Mouse (Mus musculus) embryonic facial prominence, embryonic 13.5 days (tissue): ENCODE measurements around the gene Rgp1. TPM values are rescaled to one million over a fixed set of nuclear protein-coding genes. Genes with fewer than 3 reads are reported as not detected.
"Not testable (repeated sequence)": the region's sequence is repeated elsewhere in the genome, so short reads cannot be mapped to it uniquely, and the experiment has no call there.

ENCODE experiments used
- ATAC-seq: fragments of 200-750 bp; cut with Nextera tagmentation; 2 replicates; pipeline ENCODE4 v1.8.0; 2017; ENCODE audit warnings: low read depth; ENCODE audit not compliant: insufficient number of reproducible peaks, insufficient read depth, low FRiP score, low TSS enrichment
- H3K27ac ChIP-seq: fragments of 300-500 bp; sonication (generic); 2 replicates; pipeline ENCODE4 v1.5.1; 2015; ENCODE audit warnings: moderate library complexity, mild to moderate bottlenecking, inconsistent platforms
- H3K27me3 ChIP-seq: fragments of 300-500 bp; sonication (generic); 2 replicates; pipeline ENCODE4 v1.6.1; 2015; ENCODE audit warnings: mild to moderate bottlenecking, inconsistent platforms
- H3K36me3 ChIP-seq: fragments of 300-500 bp; sonication (generic); 2 replicates; pipeline ENCODE4 v1.6.1; 2015; ENCODE audit warnings: mild to moderate bottlenecking, inconsistent platforms
- H3K4me1 ChIP-seq: fragments of 300-500 bp; sonication (generic); 2 replicates; pipeline ENCODE4 v1.6.1; 2015; ENCODE audit warnings: inconsistent platforms
- H3K4me2 ChIP-seq: fragments of 300-500 bp; sonication (generic); 2 replicates; pipeline ENCODE4 v1.6.1; 2015; ENCODE audit warnings: moderate library complexity, mild to moderate bottlenecking, inconsistent platforms
- H3K4me3 ChIP-seq: fragments of 300-500 bp; sonication (generic); 2 replicates; pipeline ENCODE4 v1.5.1; 2015; ENCODE audit warnings: mild to moderate bottlenecking, inconsistent platforms
- H3K9ac ChIP-seq: fragments of 300-500 bp; sonication (generic); 2 replicates; pipeline ENCODE4 v1.6.1; 2015; ENCODE audit warnings: mild to moderate bottlenecking, inconsistent platforms
- H3K9me3 ChIP-seq: fragments of 300-500 bp; sonication (generic); 2 replicates; pipeline ENCODE4 v1.6.1; 2016; ENCODE audit warnings: inconsistent platforms
- WGBS: fragments of 180-500 bp; shearing (Covaris S2); methylation state at CpG from one replicate; pipeline ENCODE4 v1.1.7; 2015; ENCODE audit warnings: mixed read lengths; 5-methylcytosine and 5-hydroxymethylcytosine counted together
- polyA plus RNA-seq: library from polyadenylated mRNA; unstranded; fragments of >200 nt; fragmentation: Nextera tagmentation; extraction: Ambion mirVana; gene quantifications from 2 replicates; pipeline ENCODE4 v1.2.1, GENCODE M21; 2015

Gene Rgp1
- polyA plus RNA-seq, 1 experiment from 2014 or later: 37.1 TPM

GRCm38 (mm10) chr4:43583421-43583820, 4.9 kb downstream of the Rgp1 start:
- no peak overlapping the region for H3K27ac ChIP-seq
- no peak overlapping the region for H3K4me3 ChIP-seq
- no peak for ATAC-seq
- no peak overlapping the region for H3K9ac ChIP-seq
- 74% methylated on average over 7 of the region's 7 CpGs for WGBS
- no peaks in the 10 kb centered on the region for H3K27me3 ChIP-seq
- H3K36me3 ChIP-seq: peaks cover 42% of the 10 kb centered on the region
- no peak overlapping the region for H3K4me2 ChIP-seq
- peaks cover 17% of the 10 kb centered on the region for H3K4me1 ChIP-seq
- no peaks in the 10 kb centered on the region for H3K9me3 ChIP-seq

DNA sequence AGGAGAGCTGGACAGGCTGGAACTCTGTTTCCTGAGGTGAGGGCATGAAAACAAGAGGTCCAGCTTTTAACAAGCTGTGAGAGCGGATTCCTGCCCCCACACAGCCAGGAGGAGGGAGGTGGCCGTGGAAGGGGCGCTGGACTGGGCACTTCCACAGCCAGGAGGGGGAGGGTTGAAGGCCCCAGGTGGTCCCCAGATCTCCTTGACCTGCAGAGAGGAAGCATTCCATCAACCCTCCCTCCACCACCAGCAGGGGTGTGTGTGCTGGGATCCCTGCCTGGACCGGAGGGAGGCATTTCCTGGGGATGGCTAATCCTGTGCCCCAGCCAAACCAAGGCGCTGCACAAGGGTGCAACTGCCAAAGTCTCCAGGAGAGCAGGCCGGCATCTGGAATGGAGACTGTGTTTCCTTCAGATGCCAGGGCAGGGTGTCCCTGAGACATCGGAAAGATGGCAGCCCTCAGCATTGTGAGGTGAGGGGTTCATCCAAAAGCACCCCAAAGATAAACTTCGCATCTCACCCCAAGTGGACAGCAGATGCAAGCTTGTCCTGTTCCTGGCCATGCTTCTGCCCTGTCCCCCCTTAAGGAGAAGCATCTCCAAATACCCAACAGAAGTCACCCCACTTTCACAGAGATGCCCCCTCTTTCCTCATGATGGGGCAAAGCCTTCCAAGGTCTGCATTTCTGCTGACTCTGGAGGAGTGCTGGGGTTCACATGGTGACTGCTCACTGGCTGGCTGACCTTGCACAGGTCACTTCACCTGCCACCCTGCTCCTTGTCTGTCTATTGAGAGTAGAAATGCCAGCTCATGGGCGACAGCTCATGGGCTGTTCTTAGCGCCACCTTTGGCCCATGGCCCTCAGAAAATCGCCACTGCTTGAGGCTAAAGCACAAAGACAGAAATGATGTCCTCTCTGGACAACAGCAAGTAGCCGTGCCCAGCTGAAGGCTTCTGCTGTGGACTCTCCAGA, 6.2 kb downstream of the Rgp1 start, which contains the start of gene Msmp:
Gene Msmp, minus strand, starts transcription at position 51 of the 973 bp plus-strand sequence.
- Histone ChIP-seq H3K4me3 (no peak within 1 kb of the TSS), H3K36me3 (peaks cover 42% of the 10 kb centered on the region), H3K9me3 (no peaks in the 10 kb centered on the region), H3K4me2 (no peak within 1 kb of the TSS), H3K27ac (no peak within 1 kb of the TSS), H3K4me1 (peaks cover 12% of the 10 kb centered on the region), H3K27me3 (no peaks in the 10 kb centered on the region), H3K9ac (no peak within 1 kb of the TSS)
- 66% methylated on average over 12 of the region's 12 CpGs for WGBS
- ATAC-seq: no peak

DNA sequence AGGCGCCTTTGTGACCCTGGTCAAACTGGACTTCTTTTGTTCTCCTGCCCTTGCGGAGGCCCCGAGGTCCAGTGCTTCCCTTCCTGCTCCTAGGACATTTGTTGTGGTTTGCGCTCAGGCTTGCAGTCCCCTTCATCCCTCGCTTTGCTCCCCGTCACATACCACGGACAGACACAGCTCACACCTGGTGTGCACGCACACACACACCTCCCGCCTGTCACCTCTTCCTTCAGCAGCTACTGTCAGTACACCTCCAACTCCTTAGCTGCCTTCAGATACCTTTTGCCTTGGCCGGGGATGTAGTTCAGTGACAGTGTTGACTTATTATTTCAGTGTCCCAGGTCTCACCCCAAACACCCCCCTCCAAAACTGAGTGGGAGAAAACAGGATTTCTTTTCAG, 7.2 kb downstream of the Rgp1 start:
- no peak overlapping the region for H3K4me3 ChIP-seq
- 41% methylated on average over 10 of the region's 10 CpGs for WGBS
- peaks cover 6% of the 10 kb centered on the region for H3K4me1 ChIP-seq
- no peak overlapping the region for H3K9ac ChIP-seq
- H3K9me3 ChIP-seq: no peaks in the 10 kb centered on the region
- no peak overlapping the region for H3K27ac ChIP-seq
- ATAC-seq: no peak
- no peaks in the 10 kb centered on the region for H3K27me3 ChIP-seq
- H3K36me3 ChIP-seq: peaks cover 37% of the 10 kb centered on the region
- no peak overlapping the region for H3K4me2 ChIP-seq

DNA sequence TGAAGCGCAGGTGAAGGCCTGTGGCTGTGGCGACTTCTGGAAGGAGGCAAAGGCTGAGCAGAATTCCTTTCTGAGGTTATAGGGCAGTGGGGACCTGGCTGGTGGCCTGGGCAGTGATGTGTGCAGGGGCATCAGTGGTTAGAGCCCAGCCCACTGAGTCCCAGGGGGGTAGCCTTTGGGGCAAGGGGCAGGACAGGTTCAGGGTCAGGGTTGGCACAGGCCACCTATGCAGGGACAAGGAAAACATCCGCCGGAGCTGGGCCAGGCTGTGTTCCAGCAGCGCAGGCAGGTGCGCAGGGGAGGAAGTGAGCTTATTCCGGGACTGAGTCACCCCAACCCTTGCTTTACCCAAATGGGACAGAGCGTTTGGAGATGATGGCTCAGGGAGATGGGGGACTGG, 7.9 kb downstream of the Rgp1 start:
- H3K36me3 ChIP-seq: peaks cover 30% of the 10 kb centered on the region
- H3K4me3 ChIP-seq: no peak overlapping the region
- H3K9me3 ChIP-seq: no peaks in the 10 kb centered on the region
- H3K4me1 ChIP-seq: peaks cover 6% of the 10 kb centered on the region
- no peak overlapping the region for H3K27ac ChIP-seq
- 0 out of 2 replicates have a peak, but pooled peaks have one; percentile 15 for ATAC-seq
- 79% methylated on average over 8 of the region's 8 CpGs for WGBS
- H3K4me2 ChIP-seq: no peak overlapping the region
- H3K27me3 ChIP-seq: no peaks in the 10 kb centered on the region
- no peak overlapping the region for H3K9ac ChIP-seq

- no peak overlapping the region for H3K4me2 ChIP-seq
- H3K36me3 ChIP-seq: peaks cover 17% of the 10 kb centered on the region
- no peak overlapping the region for H3K4me3 ChIP-seq
- H3K27ac ChIP-seq: no peak overlapping the region
- ATAC-seq: no peak
- H3K4me1 ChIP-seq: peaks cover 6% of the 10 kb centered on the region
- H3K9ac ChIP-seq: no peak overlapping the region
- no peaks in the 10 kb centered on the region for H3K9me3 ChIP-seq
- no peaks in the 10 kb centered on the region for H3K27me3 ChIP-seq
- WGBS: 40% methylated on average over 7 of the region's 7 CpGs
Measured at GRCm38 (mm10) chr4:43587681-43588080, 9.2 kb downstream of the Rgp1 start.

GRCm38 (mm10) chr4:43591543-43591942, 13.0 kb downstream of the Rgp1 start:
- WGBS: 73% methylated on average over 5 of the region's 5 CpGs
- no peaks in the 10 kb centered on the region for H3K9me3 ChIP-seq
- no peak overlapping the region for H3K4me3 ChIP-seq
- H3K4me1 ChIP-seq: peaks cover 6% of the 10 kb centered on the region
- H3K9ac ChIP-seq: no peak overlapping the region
- no peak overlapping the region for H3K4me2 ChIP-seq
- no peak for ATAC-seq
- H3K27ac ChIP-seq: no peak overlapping the region
- no peaks in the 10 kb centered on the region for H3K36me3 ChIP-seq
- no peaks in the 10 kb centered on the region for H3K27me3 ChIP-seq

DNA sequence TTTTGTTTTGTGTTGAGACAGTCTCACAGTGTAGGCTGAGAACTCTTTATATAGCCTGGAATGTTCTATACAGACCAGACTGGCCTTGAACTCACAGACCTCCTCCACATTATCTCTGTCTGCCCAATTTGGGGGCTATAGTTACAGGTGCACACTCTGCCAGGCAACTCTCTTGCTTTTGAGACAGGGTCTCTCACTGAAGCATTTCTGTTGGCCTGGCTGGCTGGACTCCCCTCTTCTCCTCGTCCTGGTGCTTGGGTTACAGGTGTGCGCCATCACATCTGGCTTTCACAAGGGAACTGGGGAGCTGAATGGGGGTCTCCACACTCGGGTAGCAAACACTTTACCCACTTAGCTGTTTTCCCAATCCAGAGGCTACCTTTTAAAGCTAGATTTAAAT, 13.4 kb downstream of the Rgp1 start:
- no peaks in the 10 kb centered on the region for H3K27me3 ChIP-seq
- H3K9ac ChIP-seq: no peak overlapping the region
- H3K9me3 ChIP-seq: no peaks in the 10 kb centered on the region
- no peak overlapping the region for H3K4me2 ChIP-seq
- H3K27ac ChIP-seq: no peak overlapping the region
- ATAC-seq: no peak
- peaks cover 6% of the 10 kb centered on the region for H3K4me1 ChIP-seq
- no peaks in the 10 kb centered on the region for H3K36me3 ChIP-seq
- 79% methylated on average over 3 of the region's 3 CpGs for WGBS
- H3K4me3 ChIP-seq: no peak overlapping the region

GRCm38 (mm10) chr4:43593453-43593852, 14.9 kb downstream of the Rgp1 start:
- H3K36me3 ChIP-seq: no peaks in the 10 kb centered on the region
- 70% methylated on average over 3 of the region's 3 CpGs for WGBS
- H3K27ac ChIP-seq: no peak overlapping the region
- H3K27me3 ChIP-seq: no peaks in the 10 kb centered on the region
- H3K4me1 ChIP-seq: no peaks in the 10 kb centered on the region
- no peaks in the 10 kb centered on the region for H3K9me3 ChIP-seq
- H3K4me3 ChIP-seq: no peak overlapping the region
- no peak overlapping the region for H3K9ac ChIP-seq
- ATAC-seq: no peak
- no peak overlapping the region for H3K4me2 ChIP-seq

- not testable (repeated sequence) for H3K36me3 ChIP-seq
Measured at GRCm38 (mm10) chr4:43596597-43596996, 18.1 kb downstream of the Rgp1 start.

GRCm38 (mm10) chr4:43598200-43598599, 19.7 kb downstream of the Rgp1 start:
- H3K27ac ChIP-seq: no peak overlapping the region
- no peak overlapping the region for H3K9ac ChIP-seq
- H3K36me3 ChIP-seq: no peaks in the 10 kb centered on the region
- no peak overlapping the region for H3K4me2 ChIP-seq
- 84% methylated on average over 4 of the region's 4 CpGs for WGBS
- ATAC-seq: no peak
- H3K27me3 ChIP-seq: no peaks in the 10 kb centered on the region
- H3K4me1 ChIP-seq: no peaks in the 10 kb centered on the region
- H3K9me3 ChIP-seq: no peaks in the 10 kb centered on the region
- no peak overlapping the region for H3K4me3 ChIP-seq

More at GRCm38 (mm10) chr4:43596597-43596996, 18.1 kb downstream of the Rgp1 start:
- H3K9me3 ChIP-seq, ATAC-seq, H3K27me3 ChIP-seq, H3K4me2 ChIP-seq, H3K4me1 ChIP-seq, H3K4me3 ChIP-seq, H3K9ac ChIP-seq, H3K27ac ChIP-seq: not testable (repeated sequence)
- WGBS: 79% methylated on average over 2 of the region's 2 CpGs

- ATAC-seq: no peak
- no peak overlapping the region for H3K4me3 ChIP-seq
- H3K27ac ChIP-seq: no peak overlapping the region
- H3K27me3 ChIP-seq: no peaks in the 10 kb centered on the region
- H3K9ac ChIP-seq: no peak overlapping the region
- H3K9me3 ChIP-seq: no peaks in the 10 kb centered on the region
- H3K4me2 ChIP-seq: no peak overlapping the region
- H3K36me3 ChIP-seq: no peaks in the 10 kb centered on the region
- no peaks in the 10 kb centered on the region for H3K4me1 ChIP-seq
- WGBS: 83% methylated on average over 7 of the region's 7 CpGs
Measured at GRCm38 (mm10) chr4:43598650-43599380, 20.3 kb downstream of the Rgp1 start.
